Mouse (Mus musculus): ENCODE data around the gene Tbc1d17. TPM values are rescaled to one million over a fixed set of nuclear protein-coding genes. Genes with fewer than 3 reads are reported as not detected.
A peak's percentile ranks its signal among the peaks of the same experiment; 100 is the strongest.

Tbc1d17 gene
- total RNA-seq, 2 experiments from 2014 or later = 42.4 to 53.4 TPM

- intact Hi-C loops (cut with DNase I) = no loop called here
- DNase-seq = peak; percentile 81 to 86
Observed at GRCm38 (mm10) chr7:44854356-44855031, 5.6 kb upstream of the Tbc1d17 start.

GRCm38 (mm10) chr7:44853596-44854355 lies 4.9 kb upstream of the Tbc1d17 start:
- intact Hi-C loops (cut with DNase I) = no loop called here
- no peak for DNase-seq

- intact Hi-C loops (cut with DNase I) = no loop called here
- no peak for DNase-seq
Observed at GRCm38 (mm10) chr7:44853065-44853464, 4.2 kb upstream of the Tbc1d17 start.

- intact Hi-C loops (cut with DNase I) = no loop called here
- DNase-seq = no peak
Observed at GRCm38 (mm10) chr7:44852259-44853027, 3.6 kb upstream of the Tbc1d17 start.

- intact Hi-C loops (cut with DNase I) = no loop called here
- DNase-seq = no peak
Observed at GRCm38 (mm10) chr7:44851625-44852234, 2.9 kb upstream of the Tbc1d17 start.

GRCm38 (mm10) chr7:44850789-44851624 lies 2.1 kb upstream of the Tbc1d17 start:
- no peak for DNase-seq
- intact Hi-C loops (cut with DNase I) = no loop called here

GRCm38 (mm10) chr7:44850146-44850545 lies 1.3 kb upstream of the Tbc1d17 start:
- DNase-seq = peak in 1 of 2 experiments; percentile 66

GRCm38 (mm10) chr7:44849416-44850111 lies 685 bp upstream of the Tbc1d17 start:
- peak; percentile 88 to 89 for DNase-seq
- intact Hi-C loops (cut with DNase I) = no loop called here

More at GRCm38 (mm10) chr7:44850146-44850545, 1.3 kb upstream of the Tbc1d17 start:
- intact Hi-C loops (cut with DNase I) = no loop called here

GRCm38 (mm10) chr7:44847772-44848171 lies 1.1 kb downstream of the Tbc1d17 start:
- DNase-seq = no peak
- intact Hi-C loops (cut with DNase I) = no loop called here

- intact Hi-C loops (cut with DNase I) = no loop called here
- no peak for DNase-seq
Observed at GRCm38 (mm10) chr7:44846804-44847203, 2.1 kb downstream of the Tbc1d17 start.

- no peak for DNase-seq
- intact Hi-C loops (cut with DNase I) = no loop called here
Observed at GRCm38 (mm10) chr7:44845006-44845405, 3.9 kb downstream of the Tbc1d17 start.

GRCm38 (mm10) chr7:44841825-44842463 lies 6.9 kb downstream of the Tbc1d17 start:
- DNase-seq = no peak
- intact Hi-C loops (cut with DNase I) = no loop called here

GRCm38 (mm10) chr7:44840426-44840825 lies 8.5 kb downstream of the Tbc1d17 start:
- intact Hi-C loops (cut with DNase I) = no loop called here
- DNase-seq = no peak

- intact Hi-C loops (cut with DNase I) = no loop called here
Observed at GRCm38 (mm10) chr7:44839491-44840191, 9.2 kb downstream of the Tbc1d17 start.

GRCm38 (mm10) chr7:44839171-44839490 lies 9.7 kb downstream of the Tbc1d17 start:
- intact Hi-C loops (cut with DNase I) = no loop called here
- no peak for DNase-seq

More at GRCm38 (mm10) chr7:44839491-44840191, 9.2 kb downstream of the Tbc1d17 start:
- DNase-seq = no peak

GRCm38 (mm10) chr7:44838073-44838472 lies 10.8 kb downstream of the Tbc1d17 start:
- DNase-seq = no peak
- intact Hi-C loops (cut with DNase I) = no loop called here

GRCm38 (mm10) chr7:44836423-44837053 lies 12.3 kb downstream of the Tbc1d17 start:
- intact Hi-C loops (cut with DNase I) = no loop called here
- peak; percentile 60 to 66 for DNase-seq

- intact Hi-C loops (cut with DNase I) = no loop called here
- no peak for DNase-seq
Observed at GRCm38 (mm10) chr7:44836016-44836404, 12.9 kb downstream of the Tbc1d17 start.

Measured in gastrocnemius, postnatal 36 days (tissue).